Mouse (Mus musculus): ENCODE measurements at regions not wholly inside any gene's neighbourhood (a gene's known extent, or its start where the extent isn't known, plus 50 kb on each side); places are given as distances from the start of the nearest gene placed in this dataset.

DNA sequence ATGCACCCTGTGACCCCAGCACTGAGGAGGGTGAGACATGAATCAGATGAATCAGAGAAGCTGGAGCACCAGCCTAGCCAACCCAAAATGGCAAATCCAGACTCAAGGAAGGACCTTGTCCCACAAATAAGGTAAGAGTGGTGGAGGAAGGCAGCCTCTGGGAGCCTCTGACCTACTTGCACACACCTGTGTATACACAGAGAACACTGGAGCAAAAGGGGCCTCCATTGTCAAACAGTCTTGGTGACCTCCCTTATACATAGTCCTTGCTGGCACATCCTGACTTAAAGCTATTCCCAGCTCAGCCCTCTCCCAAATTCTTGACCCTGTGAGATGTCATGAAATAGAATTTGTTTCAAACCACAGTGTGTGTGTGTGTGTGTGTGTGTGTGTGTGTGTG, 57.1 kb downstream of the Inhbb start:
- DNase-seq: no peak

DNA sequence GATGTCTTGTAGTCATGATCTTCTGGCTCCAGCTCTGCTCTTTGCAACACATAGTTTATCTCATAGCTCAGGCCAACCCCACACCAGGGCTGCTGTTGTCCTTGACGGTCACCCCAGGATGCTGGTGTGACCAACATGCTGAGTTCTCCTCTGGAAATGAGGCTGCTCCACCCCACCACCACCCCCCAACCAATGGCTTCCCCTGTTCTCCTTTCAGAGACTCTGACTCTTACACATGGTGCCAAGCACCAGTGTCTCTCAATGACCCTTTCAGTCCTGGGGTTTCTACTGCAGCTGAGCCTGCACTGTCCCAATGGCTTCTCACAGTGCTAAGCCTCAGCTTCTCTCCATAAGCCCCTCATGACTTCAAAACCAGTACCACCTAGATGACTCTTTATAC, 64.0 kb downstream of the Inhbb start:
- DNase-seq: no peak

- no peak for DNase-seq
Measured at GRCm38 (mm10) chr1:119356916-119357315, 65.1 kb downstream of the Inhbb start.

- DNase-seq: no peak
Measured at GRCm38 (mm10) chr1:119355456-119355855, 66.6 kb downstream of the Inhbb start.

GRCm38 (mm10) chr1:119351567-119351966, 70.5 kb downstream of the Inhbb start:
- DNase-seq: no peak

- DNase-seq: no peak
Measured at GRCm38 (mm10) chr1:119350846-119351245, 71.2 kb downstream of the Inhbb start.

DNA sequence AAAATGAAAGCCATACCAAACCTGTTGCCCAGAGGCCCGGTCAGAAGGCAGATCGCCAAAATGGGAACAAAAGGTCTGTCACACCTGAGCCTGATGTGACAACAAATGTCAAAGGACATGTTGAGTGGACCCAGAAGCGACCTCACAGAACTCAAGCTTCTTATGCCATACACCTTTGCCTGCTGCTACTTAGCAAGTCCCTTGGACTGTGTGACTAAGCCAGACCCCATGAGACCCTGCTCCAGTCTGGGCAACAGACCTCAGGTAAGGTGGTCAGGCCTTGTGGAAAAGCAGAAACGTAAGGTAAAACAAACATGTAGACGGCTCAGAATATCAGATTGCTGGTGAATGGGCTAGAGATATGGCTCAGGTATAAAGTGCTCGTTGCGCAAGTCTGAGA, 71.8 kb downstream of the Inhbb start:
- no peak for DNase-seq

GRCm38 (mm10) chr1:119348456-119349208, 73.4 kb downstream of the Inhbb start:
- DNase-seq: no peak

GRCm38 (mm10) chr1:119347749-119348148, 74.3 kb downstream of the Inhbb start:
- no peak for DNase-seq

GRCm38 (mm10) chr1:119346634-119347155, 75.4 kb downstream of the Inhbb start:
- no peak for DNase-seq

DNA sequence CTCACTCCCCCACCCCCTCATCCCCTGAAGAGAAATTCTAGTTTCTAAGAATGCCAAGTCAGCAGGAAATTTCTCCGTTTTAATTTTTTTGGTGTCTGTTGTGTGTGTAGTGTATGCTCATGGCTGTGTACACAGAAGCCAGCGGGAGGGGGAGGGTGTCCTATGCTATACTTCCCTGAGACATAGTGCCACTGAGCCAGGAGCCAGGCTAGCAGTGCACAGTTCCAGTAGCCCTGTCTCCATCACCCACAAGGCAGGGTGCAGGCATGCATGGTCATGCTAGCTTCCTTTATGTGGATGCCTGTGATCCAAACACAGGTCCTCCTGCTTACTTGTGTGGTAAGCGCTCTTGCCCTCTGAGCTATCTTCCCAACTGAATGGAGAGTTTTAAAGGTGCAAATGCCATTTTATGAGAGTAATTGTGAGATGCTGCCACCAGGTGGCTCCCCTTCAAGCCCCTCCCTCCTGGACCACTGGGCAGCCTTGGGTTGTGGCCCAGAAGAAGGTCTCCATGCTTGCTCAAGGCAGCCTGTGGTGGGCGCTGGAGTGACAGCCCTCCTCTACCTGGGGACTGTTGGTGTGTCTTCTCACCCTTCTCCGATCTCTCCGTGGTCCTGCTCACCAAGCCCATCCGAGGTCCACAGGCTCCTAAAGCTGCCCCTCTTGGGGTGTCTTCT, 76.8 kb downstream of the Inhbb start:
- DNase-seq: no peak

- no peak for DNase-seq
Measured at GRCm38 (mm10) chr1:119344046-119344445, 78.0 kb downstream of the Inhbb start.

DNA sequence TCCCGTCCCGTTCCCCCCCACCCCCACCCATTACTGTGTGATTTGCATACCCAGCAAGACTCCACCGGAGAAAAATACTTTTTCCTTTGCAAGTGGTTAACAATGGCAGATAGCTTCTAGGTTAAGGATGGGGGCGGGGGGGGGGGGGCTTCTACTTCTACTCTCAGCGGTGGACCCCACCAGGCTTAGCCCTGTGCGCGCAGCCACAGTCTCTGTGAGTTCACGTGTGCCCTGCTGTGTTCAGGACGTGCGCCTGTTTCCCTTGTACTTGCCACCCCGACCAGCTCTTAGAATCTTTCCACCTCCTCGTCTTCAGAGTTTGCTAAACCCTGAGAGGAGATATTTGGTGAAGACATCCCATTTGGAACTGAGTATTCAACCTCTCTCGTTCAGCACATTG, 86.9 kb downstream of the Inhbb start:
- no peak for DNase-seq

DNA sequence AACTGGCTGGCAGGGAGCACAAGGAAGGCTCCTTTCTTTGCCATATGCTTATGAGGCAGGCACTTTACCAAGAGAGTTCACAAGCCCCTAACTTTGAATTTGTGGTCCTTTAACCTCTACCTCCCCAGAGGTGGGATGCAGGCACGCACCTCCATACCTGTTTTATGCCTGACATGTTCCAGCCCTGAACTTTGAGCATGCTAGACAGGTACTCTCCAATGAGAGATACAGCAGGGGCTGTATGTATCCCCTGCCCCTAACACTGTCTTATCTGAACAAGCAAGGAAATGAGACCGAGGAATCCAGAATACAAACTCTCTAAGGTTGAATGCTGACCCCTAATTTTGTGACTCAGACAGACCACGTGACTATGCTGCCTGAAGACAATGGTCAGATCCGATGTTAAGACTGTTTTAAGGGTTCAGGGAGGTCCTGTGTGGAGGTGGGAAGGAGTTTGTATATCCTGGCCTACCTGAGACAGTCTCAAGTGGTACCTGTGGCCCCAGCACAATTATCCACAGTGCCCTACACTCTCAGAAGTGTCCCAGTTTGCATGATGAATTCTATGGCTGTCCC, 91.2 kb downstream of the Inhbb start:
- no peak for DNase-seq

DNA sequence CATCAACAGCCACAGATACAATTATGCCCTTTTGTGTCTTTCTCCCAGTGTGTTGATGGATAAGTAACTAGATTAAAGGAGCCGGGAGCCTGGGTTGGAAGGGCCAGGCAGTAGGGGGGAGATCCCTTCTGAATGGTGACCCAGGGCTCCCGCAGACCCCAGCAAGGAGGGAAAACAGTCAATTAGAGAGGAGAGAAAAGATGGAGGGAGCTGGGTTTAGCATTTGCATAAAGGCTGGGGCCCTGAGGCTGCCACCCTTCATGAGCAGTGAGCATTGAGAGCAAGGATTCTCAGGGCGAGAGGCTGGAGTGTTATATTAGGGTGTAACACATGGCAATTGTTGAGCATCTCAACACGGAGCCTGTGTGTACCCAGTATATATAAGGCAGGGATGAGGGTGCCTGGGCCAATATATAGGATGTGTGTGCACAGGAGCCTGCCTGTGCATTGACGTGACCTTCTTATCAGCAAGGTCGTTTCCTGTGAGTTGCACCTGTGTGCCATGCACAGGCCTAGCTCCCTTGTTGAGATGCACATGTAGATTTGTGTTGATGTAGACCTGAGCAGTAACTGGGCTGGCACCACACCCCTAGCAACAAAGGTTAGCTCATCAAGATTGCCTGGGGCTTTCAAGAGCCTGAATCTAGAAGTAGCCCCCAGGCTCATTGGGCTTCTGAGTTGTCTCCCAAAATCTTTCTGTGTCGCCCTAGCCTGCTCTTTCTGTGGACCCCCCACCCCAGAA, 92.2 kb downstream of the Inhbb start:
- no peak for DNase-seq

- no peak for DNase-seq
Measured at GRCm38 (mm10) chr1:119328921-119329692, 92.9 kb downstream of the Inhbb start.

DNA sequence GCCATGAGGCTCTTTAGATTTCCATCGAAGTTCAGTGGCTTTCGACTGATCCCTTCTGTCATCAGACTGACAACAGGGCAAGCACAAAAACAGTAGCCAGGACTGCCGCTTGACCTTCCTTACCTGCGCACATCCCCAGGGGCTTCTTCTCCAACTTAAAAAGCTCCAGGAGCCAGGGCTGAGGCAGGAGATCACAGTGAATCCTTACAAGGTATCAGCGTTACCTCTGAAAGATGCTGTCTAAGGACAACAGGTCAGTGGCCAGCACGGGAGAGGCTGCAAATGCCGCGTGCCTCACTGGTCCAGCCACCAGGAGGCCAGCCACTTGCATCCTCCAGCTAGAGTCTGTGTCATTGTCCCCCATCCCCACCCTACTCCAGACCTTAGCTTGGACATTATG, 97.5 kb downstream of the Inhbb start:
- no peak for DNase-seq

GRCm38 (mm10) chr1:119322279-119322995, 99.6 kb downstream of the Inhbb start:
- DNase-seq: no peak

DNA sequence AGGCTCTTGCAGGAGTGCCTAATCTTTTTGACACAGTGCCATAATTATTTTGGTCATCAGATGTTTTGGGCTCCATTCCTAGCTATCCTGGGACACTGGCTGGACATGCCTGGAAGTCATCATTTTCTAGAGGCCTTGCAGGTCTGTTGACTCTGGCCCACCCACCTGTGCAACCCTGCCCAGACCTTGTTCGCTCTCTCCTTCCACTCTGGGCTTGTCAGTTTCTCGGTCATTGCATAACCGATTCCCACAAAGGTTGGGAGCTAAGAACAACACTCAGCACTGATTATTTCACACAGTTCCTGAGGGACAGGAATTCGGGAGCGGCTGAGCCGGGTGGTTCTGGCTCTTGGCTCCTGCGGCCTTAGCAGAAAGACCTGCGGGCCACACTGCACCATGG, 100.2 kb downstream of the Inhbb start:
- no peak for DNase-seq

GRCm38 (mm10) chr1:119317006-119317405, 105.0 kb downstream of the Inhbb start:
- DNase-seq: no peak

GRCm38 (mm10) chr1:119308719-119309365, 113.2 kb downstream of the Inhbb start:
- DNase-seq: no peak

All from cerebellum, adult 11 months (tissue).